Mouse (Mus musculus) splenic B cell, adult 2 months (primary cell): Measurements from ENCODE around the gene Chaf1b.

Experiments
- DNase-seq: peaks from one replicate; pipeline ENCODE4 v3.0.0-alpha.2; 2011; ENCODE audit warnings: low read depth, low spot score
- H3K27me3 ChIP-seq: 2 replicates; pipeline ENCODE4 v1.6.1; 2012; ENCODE audit warnings: mild to moderate bottlenecking, low read length, moderate library complexity, mixed read lengths; ENCODE audit not compliant: control insufficient read depth, poor library complexity, insufficient read depth, severe bottlenecking
- H3K36me3 ChIP-seq: 2 replicates; pipeline ENCODE4 v1.6.1; 2012; ENCODE audit warnings: mild to moderate bottlenecking, low read length, moderate library complexity, mixed read lengths; ENCODE audit not compliant: control insufficient read depth, poor library complexity, insufficient read depth, severe bottlenecking

The Chaf1b gene

DNA sequence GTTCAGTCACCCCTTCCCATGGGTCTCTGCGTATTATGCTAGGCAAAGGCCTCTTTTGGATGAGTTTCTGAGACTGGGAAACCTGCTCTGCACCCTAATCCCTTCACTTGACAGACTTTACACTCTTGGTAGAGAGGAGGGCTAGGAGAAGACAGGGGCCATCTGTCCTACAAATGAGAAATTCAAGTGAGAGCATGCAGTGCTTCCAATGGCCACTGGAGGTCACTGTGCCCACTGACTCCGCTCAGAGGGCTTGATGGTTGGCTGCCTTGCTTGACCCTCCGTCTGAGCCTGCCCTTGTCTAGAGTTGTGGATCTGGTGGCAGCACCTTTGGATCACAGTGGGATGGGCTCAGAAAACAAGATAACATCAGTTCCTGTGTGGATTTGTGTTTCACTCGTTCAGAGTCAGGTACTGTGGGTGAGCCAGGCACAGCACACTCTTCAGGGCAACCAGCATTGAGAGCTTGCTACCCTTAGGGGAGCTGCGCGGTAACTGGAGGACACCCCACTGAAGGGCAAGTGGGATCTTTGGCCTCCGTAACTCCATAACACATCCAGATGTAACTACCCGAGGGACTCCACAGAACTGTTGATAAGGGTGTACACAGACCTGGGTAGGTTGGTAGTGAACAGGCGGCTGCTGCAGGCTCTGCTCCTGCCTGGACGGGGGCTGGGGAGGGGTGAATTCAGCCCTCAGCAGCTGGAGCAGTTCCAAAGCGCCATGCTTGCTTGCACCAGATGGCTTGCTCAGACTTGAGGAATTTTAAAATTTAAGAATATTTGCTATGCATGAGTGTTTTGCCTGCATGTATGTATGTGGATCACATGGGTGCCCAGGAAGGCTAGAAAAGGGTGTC is 22.7 kb downstream of the Chaf1b start:
- Histone ChIP-seq H3K27me3 (no peaks in the 10 kb centered on the region), H3K36me3 (no peaks in the 10 kb centered on the region)
- peak; percentile 69 for DNase-seq

DNA sequence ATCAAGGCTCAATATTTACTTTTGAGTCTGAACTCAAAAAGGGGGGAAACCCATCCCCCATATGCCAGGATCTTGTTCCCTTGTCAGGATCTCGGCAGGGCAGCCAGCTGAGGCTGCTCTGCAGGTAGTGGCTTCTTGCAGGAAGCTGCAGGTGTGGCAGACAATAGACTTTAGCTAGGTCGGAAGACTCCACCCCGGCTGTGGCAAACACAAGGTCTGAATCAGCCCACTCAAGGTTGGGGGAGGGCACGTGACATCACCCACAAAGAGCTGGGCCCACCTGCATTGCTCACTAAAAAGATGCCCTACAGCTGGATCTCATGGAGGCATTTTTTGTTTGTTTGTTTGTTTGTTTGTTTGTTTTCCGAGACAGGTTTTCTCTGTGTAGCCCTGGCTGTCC is 24.1 kb downstream of the Chaf1b start:
- no peaks in the 10 kb centered on the region for H3K36me3 ChIP-seq
- H3K27me3 ChIP-seq = no peaks in the 10 kb centered on the region
- no peak for DNase-seq

DNA sequence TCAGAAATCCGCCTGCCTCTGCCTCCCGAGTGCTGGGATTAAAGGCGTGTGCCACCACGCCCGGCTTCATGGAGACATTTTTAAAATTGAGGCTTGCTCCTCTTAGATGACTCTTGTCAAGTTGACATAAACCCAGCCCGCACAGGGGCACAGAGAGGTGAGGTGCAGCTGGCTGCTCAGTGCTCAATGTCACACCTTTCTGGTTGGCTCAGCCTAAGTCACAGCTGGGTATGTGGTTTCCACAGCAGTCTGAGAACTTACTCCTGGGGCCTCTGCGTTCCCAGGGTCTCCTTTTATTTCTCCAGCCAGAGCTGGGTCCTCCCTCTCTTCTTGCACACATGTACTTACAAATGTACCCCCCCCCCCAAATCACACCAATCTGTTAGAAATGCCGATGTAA is 24.5 kb downstream of the Chaf1b start:
- no peaks in the 10 kb centered on the region for H3K36me3 ChIP-seq
- no peak for DNase-seq
- H3K27me3 ChIP-seq = no peaks in the 10 kb centered on the region

DNA sequence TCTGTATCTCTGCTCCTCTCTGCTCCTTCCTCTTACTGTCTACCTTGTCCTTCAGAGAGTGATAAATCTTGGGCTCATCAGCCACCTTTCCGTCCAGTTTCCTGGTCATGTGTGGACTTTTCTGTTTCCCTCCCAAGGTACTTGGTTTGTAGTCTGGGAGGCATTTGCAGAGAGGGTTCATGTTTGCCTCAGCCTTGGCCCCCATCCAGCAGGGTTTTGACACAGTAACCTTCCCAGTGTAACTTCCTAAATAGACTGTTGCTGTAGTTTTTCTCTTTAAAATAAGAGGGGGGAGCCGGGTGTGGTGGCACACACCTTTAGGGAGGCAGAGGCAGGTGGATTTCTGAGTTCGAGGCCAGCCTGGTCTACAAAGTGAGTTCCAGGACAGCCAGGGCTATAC is 26.2 kb downstream of the Chaf1b start:
- no peak for DNase-seq
- Histone ChIP-seq H3K27me3 (no peaks in the 10 kb centered on the region), H3K36me3 (no peaks in the 10 kb centered on the region)

DNA sequence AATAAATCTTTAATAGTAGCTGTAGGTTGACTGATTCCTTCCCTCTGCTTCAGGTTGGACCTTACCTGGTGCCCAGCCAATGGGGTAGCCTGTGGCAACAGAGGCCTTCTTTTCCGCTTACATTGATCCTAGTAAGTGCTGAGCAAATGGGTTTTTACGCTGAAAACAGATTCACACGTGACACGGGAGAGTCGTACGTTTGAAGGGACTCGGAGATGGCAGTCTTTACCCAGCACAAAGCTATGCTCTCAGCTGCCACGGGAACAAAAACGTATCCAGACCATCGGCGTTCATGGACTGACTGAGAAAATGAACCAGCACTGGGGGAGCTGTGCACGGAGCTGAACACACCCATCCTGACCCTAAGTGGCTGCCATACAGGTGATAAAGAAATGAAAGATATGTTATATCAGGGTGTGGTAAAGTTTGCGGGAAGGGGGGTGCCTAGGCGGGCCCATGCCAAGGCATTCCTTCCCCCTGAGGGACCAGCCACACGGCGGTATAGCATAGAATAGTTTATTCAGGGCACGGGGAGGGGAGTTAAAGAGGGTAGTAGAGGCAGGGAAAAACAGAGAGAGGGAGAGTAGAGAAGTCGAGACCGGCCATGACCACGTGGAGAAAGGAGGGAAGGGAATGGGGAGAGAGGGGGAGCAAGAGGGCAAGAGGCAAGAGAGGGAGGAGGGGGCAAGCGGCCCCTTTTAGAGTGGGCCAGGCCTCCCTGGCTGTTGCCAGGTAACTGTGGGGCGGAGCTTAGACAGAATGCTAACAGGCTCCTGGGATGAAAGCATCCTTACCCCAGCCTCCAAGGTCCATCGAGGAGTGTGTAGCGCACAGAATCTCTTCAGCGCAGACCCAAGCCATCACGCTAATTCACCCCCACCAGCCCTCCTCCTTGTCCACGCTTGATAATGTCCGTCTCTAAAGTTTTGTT is 27.3 kb downstream of the Chaf1b start:
- H3K27me3 ChIP-seq = no peaks in the 10 kb centered on the region
- no peak for DNase-seq
- H3K36me3 ChIP-seq = no peaks in the 10 kb centered on the region

DNA sequence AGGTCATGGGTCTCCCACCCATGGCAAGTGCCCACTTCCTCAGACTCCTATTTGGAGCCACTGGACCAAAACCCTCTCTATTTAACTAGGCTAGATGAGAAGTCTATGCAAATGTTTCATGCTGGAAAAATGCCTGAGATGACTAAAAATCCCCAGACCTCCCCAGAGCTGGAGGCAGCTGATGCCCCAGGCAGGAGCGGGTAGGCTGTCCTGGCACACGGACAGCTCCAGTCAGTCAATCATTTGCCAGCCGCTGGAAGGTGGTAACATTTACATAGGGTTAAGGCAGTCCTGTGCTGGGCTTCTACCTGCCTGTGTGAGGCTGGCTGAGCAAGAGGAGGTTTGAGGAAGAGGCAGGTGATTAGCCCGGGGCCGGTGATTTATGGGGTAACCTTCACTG is 28.5 kb downstream of the Chaf1b start:
- Histone ChIP-seq H3K36me3 (no peaks in the 10 kb centered on the region), H3K27me3 (no peaks in the 10 kb centered on the region)
- peak; percentile 64 for DNase-seq

DNA sequence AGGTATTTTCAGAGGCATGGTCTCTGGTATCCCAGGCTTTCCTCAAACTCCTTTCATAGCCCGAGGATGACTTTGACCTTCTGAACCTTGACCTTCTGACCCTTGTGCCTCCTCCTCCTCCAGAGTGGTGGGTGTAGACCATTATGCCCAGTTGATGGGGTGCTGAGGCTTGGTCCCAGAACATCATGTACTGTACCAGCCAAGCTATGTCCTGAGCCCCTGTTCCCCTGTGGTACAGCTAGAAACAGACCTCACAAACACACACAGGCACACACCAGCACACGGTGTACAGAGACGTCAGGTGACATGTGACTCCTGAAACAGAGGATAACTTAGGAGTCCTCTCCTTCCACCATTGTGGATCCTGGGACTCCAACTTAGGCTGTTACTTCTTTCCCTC is 29.1 kb downstream of the Chaf1b start:
- Histone ChIP-seq H3K36me3 (no peaks in the 10 kb centered on the region), H3K27me3 (no peaks in the 10 kb centered on the region)
- DNase-seq = no peak

DNA sequence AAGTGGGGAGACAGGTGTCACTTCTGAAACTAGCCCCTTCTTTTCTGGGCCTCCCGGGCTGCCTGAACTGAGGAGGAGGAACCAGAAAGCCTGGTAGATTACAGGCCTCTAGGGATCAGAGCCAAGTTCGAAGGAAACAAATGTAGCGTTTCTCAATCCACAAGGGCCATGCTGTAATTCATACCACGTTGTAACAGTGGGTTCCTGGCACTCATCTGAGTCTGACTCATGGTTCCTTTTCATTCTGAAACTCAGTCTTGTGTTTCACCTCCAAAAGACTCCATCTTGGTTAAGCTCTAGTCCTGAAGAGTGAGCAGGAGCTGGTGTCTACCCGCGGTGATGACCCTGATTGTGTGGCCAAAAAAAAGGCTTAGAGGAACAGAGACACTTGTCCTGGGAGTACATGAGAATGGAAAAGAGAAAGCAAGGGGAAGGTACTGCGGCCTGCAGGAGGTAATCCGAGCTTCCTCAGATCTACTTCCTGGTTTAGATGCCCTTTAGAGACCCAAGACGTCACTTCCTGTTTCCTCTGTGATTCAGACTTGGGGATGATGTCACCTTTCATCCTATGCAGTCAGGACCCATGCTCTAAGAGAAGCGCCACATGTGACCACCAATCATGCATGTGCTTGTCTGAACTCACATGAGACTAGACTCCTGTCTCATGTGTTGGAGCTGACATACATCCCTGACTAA is 30.3 kb downstream of the Chaf1b start:
- peak; percentile 87 for DNase-seq
- Histone ChIP-seq H3K36me3 (no peaks in the 10 kb centered on the region), H3K27me3 (no peaks in the 10 kb centered on the region)

DNA sequence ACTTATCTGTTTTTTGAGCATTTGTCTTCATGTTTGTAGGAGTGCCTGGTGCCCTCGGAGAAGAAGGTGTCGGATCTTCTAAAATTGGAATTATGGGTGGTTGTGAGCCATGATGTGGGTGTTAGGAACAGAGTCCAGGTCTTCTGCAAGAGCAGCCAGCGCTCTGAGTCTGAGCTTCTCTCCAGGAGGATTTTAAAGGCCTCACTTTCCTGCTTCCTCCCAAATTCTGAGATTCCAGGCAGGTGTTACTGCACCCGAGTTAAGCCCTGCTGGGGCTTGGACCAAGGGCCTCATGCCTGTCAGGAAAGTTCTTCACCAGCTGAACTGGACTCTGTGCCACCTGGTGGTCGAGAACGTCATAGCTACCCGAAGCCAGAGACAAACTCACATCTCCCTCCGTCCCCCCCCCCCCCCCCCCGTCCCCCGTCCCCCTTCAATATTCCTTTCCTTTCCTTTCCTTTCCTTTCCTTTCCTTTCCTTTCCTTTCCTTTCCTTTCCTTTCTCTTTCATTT is 31.7 kb downstream of the Chaf1b start:
- peak; percentile 80 for DNase-seq
- Histone ChIP-seq H3K27me3 (no peaks in the 10 kb centered on the region), H3K36me3 (no peaks in the 10 kb centered on the region)

DNA sequence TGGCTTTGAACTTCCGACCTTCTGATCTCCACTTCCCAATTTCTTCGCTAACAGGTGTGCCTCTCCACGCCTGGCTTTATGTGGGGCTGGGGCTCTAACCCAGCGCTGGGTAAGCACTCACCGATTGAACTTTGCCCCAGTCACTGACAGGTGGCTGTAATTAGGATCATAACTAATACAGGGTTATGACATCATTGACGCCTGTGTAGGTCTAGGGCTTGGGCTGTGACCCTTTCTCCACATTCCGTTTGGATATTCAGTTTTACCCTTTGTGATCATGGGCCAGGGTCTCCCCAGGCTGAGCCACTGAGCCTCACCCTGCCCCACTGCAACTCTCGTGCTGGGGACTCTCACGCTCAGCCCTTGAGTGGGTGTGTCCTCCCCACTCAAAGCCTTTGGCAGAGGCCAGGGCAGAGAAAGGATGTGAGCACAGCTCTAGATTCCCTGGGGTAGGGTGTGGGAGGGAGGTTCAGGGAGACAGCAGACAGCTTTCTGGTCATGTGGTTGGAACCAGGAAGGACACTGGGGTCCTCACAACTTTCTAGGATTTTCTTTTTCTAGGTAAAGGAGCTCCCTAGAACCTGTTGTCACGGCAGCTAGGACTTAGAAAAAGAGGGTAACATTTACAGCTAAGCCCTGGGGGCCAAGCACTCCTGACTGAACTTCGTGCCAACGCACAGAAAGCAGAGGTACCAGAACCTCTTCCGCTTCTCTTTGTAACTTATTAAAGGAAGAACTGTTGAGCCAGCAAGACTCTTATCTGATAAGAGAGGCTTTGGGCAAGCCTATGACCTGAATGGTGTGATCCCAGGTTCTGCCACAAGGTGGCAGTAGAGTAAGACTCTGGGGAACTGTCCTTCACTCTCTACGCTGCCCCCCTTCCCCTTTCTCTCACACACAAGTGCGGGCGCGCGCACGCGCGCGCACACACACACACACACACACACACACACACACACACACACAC is 34.3 kb downstream of the Chaf1b start:
- H3K27me3 ChIP-seq = no peaks in the 10 kb centered on the region
- no peaks in the 10 kb centered on the region for H3K36me3 ChIP-seq
- peak; percentile 92 for DNase-seq

DNA sequence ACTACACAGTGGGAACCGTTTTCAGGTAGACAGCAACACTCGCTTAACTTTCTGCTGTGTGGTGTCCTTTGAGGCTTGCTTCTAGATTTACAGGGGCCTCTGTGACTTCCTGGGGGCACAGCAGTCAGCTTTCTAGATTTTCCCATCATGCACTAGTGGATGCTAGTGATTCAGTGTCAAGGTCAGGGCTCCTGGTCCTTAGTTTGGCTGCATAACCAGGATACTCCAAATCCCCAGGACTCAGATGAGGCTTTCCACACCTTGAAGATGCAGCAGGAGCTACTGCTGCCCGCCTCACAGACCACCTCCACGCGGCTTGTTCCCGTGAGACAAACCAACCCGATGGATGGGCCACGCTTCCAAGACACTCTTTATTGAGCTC is 35.0 kb downstream of the Chaf1b start:
- DNase-seq = no peak

DNA sequence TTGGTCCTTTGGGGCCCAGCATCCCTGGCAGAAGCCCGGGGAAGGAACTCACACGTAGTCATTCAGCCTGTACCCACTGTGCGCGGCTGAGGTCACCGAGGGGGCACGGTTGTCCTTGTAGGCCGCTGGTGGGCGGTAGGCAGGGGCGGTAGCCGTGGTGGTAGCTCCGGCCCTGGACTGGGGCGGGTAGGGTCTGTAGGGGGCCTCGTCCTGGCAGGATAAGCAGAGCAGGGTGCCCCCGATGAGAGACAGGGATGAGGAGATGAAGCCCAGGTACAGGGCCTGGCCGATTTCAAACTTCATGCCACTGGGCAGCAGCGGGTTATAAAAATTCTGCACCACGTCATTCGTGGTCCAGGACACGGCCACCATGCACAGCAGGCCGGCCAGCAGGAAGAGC is 35.5 kb downstream of the Chaf1b start:
- Histone ChIP-seq H3K36me3 (no peaks in the 10 kb centered on the region), H3K27me3 (no peaks in the 10 kb centered on the region)
- DNase-seq = no peak

More for the DNA sequence above, 35.0 kb downstream of the Chaf1b start:
- Histone ChIP-seq H3K27me3 (no peaks in the 10 kb centered on the region), H3K36me3 (no peaks in the 10 kb centered on the region)

DNA sequence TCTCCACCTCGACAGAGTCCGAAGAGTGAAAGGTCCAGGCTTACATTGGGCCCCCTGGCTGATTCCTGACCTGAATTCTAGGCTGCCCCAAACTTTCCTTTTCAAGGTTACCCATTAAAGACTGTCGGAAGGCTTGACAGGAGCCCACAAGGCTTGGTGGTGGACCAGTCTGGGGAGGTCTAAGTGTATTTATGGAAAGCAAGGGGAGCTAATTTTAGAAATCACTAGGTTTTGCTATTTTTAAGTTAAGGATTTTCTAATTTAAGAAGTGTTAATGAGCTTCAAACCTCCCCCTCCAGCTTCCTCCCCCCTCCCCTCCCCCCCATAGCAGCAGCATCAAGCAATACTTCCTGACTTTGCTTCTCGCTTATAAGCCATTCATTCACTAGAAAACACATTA is 37.0 kb downstream of the Chaf1b start:
- DNase-seq = no peak
- no peaks in the 10 kb centered on the region for H3K27me3 ChIP-seq
- no peaks in the 10 kb centered on the region for H3K36me3 ChIP-seq
